Mouse (Mus musculus): ENCODE results near the gene Slit1. TPM values are rescaled to one million over a fixed set of nuclear protein-coding genes. Genes with fewer than 3 reads are reported as not detected.

The Slit1 gene
- polyA plus RNA-seq, 1 experiment, result 0.34 TPM

DNA sequence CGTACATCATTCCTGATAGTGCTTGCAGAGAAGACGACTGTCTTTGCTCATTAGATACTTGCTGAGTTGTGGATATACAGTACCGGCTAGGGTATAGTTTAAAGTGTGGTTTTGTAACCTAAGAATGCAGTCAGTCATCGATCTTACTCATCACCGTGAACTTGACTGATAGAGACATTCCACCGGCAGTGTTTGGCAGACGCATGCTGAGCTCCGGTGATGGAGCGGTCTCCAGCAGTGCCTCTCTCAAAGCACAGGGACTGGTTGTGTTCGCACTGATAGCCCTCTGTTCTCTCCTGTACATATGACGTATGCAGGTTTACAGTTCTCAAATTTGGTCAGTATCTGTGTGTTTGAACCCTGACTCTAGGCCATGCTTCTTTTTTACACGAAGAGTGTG is 151.7 kb downstream of the Slit1 start:
- peaks cover 4% of the 10 kb centered on the region for H3K4me1 ChIP-seq
- TF ChIP-seq GATA1 (IDR thresholded peaks at IDR 0.05; ENCODE audit: borderline replicate concordance, low read length) (no peak), FLI1 (IDR thresholded peaks at IDR 0.05; ENCODE audit: low read length) (no peak)
- peaks cover 25% of the 10 kb centered on the region for H3K36me3 ChIP-seq (replicated peaks; ENCODE audit: low read length)
- H3K9me3 ChIP-seq, result no peaks in the 10 kb centered on the region
- no peaks in the 10 kb centered on the region for H3K27me3 ChIP-seq (replicated peaks)
- no peak overlapping the region for H3K4me3 ChIP-seq (replicated peaks)

DNA sequence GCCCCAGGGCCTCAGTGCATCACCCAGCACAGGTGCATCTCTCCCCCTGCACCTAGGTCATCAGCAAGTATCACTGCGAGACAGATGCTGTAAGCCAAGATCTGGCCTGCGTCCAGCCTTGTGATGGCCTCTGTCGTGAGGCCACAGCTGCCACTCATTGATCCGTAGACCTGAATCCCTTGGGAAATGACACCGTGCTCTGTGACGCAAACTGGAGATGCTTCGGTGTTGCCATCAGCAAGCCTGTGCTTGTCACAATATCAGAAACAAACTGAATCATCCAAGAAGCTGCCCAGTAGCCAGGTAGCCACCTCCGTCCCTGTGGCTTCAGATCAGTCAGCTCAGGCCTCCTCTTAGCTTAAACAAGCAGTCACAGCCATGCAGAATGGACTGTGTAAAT is 153.8 kb downstream of the Slit1 start:
- TF ChIP-seq FLI1 (IDR thresholded peaks at IDR 0.05; ENCODE audit: low read length), result no peak
- TF ChIP-seq GATA1 (IDR thresholded peaks at IDR 0.05; ENCODE audit: borderline replicate concordance, low read length), result no peak
- Histone ChIP-seq H3K9me3 (no peaks in the 10 kb centered on the region), H3K4me1 (no peaks in the 10 kb centered on the region), H3K36me3 (replicated peaks; ENCODE audit: low read length) (peaks cover 43% of the 10 kb centered on the region), H3K4me3 (replicated peaks) (no peak overlapping the region), H3K27me3 (replicated peaks) (no peaks in the 10 kb centered on the region)

DNA sequence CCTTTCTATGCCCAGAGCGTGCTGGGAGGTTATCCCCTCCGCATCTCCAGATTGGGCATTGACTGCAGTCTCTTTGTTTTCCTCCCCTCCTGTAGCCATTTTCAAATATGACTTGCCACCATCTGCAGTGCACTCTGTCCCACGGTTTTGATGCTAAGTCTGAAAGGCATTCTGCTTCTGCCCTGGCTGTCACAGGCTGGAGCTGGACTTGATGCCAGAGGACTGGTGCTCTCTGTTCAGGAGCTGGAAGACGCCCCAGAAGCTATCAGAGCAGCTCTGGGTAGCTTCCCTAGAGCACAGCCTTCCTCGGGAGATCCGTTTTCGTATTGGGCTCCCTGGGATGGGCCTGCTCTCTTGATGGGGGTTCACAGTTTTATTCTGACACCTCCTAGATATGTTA is 154.4 kb downstream of the Slit1 start:
- peaks cover 50% of the 10 kb centered on the region for H3K36me3 ChIP-seq (replicated peaks; ENCODE audit: low read length)
- H3K4me3 ChIP-seq (replicated peaks), result no peak overlapping the region
- TF ChIP-seq FLI1 (IDR thresholded peaks at IDR 0.05; ENCODE audit: low read length) (no peak), GATA1 (IDR thresholded peaks at IDR 0.05; ENCODE audit: borderline replicate concordance, low read length) (no peak)
- H3K4me1 ChIP-seq, result peaks cover 1% of the 10 kb centered on the region; the same call in 1 of the 2 replicates
- H3K27me3 ChIP-seq (replicated peaks), result no peaks in the 10 kb centered on the region
- H3K9me3 ChIP-seq, result no peaks in the 10 kb centered on the region

DNA sequence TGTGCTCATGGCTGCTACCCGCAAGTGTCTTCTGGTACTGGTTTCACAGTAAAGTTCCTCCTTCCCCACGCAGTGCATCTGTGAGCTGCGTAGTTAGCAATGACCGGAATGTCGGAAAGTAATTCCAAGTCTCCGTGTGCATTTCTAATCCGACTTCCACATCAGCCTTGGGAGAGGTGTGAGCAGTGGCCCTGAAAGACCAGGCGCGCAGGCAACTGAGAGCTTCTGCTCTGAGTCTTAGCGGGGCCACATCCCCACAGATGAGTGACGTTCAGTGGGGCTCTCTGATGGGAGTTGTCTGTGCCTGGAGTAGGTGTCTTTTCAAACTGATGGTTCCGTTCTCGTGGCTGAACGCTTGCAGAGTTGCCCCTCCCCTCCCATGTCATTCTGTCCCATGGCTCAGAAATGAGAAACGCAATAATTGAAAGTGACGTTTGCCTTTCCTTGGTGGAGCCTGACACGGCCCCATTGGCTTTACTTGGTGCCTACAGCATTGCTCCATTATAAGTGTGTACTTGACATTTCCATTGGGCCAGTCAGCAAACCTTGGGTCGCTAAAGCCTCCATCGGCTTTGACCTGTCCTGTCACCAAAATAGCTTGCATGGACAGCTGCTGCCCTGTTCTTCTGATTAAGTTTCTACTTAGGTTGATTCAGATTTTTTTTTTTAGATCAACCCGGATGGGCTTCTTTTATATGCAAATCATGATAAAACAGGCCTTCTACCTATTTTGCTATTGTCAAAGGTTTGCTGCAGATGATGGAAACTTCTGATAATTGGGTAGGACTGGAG is 155.8 kb downstream of the Slit1 start:
- H3K4me1 ChIP-seq, result peaks cover 7% of the 10 kb centered on the region; the same call in 1 of the 2 replicates
- H3K9me3 ChIP-seq, result no peaks in the 10 kb centered on the region
- H3K4me3 ChIP-seq (replicated peaks), result no peak overlapping the region
- TF ChIP-seq FLI1 (IDR thresholded peaks at IDR 0.05; ENCODE audit: low read length) (no peak), GATA1 (IDR thresholded peaks at IDR 0.05; ENCODE audit: borderline replicate concordance, low read length) (no peak)
- no peaks in the 10 kb centered on the region for H3K27me3 ChIP-seq (replicated peaks)
- peaks cover 60% of the 10 kb centered on the region for H3K36me3 ChIP-seq (replicated peaks; ENCODE audit: low read length)

DNA sequence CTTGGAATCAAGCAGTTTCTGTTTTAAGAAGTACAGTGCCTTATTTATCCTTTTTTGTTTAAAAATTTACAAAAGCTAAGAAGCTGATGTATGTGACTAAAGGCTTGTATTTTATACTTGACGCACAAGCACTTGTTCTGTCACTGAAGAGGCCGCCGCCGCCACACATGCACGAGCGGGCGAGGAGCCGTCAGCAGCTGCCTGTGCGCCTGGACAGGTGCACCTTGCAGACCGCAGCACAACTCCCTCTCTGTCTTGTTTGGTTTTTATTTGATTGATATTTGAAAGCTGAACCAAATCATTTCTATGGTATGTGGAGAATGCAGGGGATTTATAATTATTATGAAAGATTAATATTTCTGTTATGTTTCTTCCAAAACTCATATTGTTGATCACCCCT is 156.7 kb downstream of the Slit1 start:
- no peak overlapping the region for H3K4me3 ChIP-seq (replicated peaks)
- no peaks in the 10 kb centered on the region for H3K9me3 ChIP-seq
- no peak for TF ChIP-seq GATA1 (IDR thresholded peaks at IDR 0.05; ENCODE audit: borderline replicate concordance, low read length)
- no peak for TF ChIP-seq FLI1 (IDR thresholded peaks at IDR 0.05; ENCODE audit: low read length)
- peaks cover 69% of the 10 kb centered on the region for H3K36me3 ChIP-seq (replicated peaks; ENCODE audit: low read length)
- no peaks in the 10 kb centered on the region for H3K27me3 ChIP-seq (replicated peaks)
- peaks cover 7% of the 10 kb centered on the region; the same call in 1 of the 2 replicates for H3K4me1 ChIP-seq

DNA sequence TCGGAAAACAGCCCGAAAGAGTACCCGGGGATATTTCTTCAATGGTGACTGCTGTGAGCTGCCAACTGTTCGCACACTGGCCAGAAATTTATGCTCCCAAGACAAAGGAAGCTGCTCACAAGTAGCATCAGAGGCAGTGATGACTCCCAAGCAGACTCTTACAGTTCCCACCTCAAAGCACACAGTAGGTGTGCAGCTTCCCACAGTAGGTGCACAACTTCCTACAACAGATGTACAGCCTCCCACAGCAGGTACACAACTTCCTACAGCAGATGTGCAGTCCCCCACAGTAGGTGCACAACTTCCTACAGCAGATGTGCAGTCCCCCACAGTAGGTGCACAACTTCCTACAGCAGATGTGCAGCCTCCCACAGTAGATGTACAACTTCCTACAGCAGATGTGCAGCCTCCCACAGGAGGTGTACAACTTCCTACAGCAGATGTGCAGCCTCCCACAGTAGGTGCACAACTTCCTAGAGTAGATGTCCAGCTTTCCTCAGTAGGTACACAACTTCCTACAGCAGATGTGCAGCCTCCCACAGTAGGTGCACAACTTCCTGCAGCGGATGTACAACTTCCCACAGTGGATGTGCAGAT is 160.4 kb downstream of the Slit1 start:
- H3K27me3 ChIP-seq (replicated peaks), result no peaks in the 10 kb centered on the region
- no peaks in the 10 kb centered on the region for H3K9me3 ChIP-seq
- H3K36me3 ChIP-seq (replicated peaks; ENCODE audit: low read length), result peaks cover 82% of the 10 kb centered on the region
- H3K4me1 ChIP-seq, result peaks cover 7% of the 10 kb centered on the region; the same call in 1 of the 2 replicates
- no peak for TF ChIP-seq GATA1 (IDR thresholded peaks at IDR 0.05; ENCODE audit: borderline replicate concordance, low read length)
- no peak for TF ChIP-seq FLI1 (IDR thresholded peaks at IDR 0.05; ENCODE audit: low read length)
- no peak overlapping the region for H3K4me3 ChIP-seq (replicated peaks)

DNA sequence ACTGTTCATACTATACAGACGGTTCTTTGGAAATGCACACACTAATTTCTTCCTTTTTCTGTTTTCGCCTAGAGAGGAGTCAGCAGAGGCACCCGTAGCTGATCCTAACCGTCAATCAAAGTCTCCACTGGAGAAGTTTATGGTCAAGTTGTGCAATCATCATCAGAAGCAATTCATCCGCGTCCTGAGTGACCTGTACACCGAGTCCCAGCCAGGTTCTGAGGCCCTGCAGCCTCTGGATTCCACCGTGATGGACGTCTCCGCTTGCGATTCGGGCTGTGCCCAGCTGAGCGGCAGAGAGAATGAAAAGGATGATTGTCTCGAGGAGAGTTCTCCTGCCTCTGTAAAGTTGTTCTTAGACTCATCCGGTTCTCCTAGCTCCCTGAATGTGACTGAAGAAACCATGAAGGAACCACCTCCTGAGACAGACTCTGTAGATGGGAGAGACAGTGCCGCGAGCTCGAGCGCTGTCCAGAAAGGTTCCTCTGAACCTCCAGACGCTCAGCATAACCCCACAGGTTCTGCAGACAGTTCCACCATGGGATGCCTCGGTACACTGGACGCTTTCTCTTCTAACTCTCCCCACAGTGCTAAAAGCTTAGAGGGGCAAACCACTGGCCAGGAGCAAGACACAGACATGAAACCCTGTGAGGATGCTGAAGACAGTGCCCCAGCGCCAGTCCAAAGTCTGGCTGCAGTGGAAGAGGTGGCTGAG is 161.6 kb downstream of the Slit1 start, which contains the start of gene Gm340:
TSS of gene Gm340 (plus strand) at position 665 of the 715 bp plus-strand sequence.
- no peak for TF ChIP-seq GATA1 (IDR thresholded peaks at IDR 0.05; ENCODE audit: borderline replicate concordance, low read length)
- TF ChIP-seq FLI1 (IDR thresholded peaks at IDR 0.05; ENCODE audit: low read length), result no peak
- Histone ChIP-seq H3K4me3 (replicated peaks) (no peak within 1 kb of the TSS), H3K4me1 (peaks cover 7% of the 10 kb centered on the region), H3K27me3 (replicated peaks) (no peaks in the 10 kb centered on the region), H3K9me3 (no peaks in the 10 kb centered on the region), H3K36me3 (replicated peaks; ENCODE audit: low read length) (peaks cover 76% of the 10 kb centered on the region)

DNA sequence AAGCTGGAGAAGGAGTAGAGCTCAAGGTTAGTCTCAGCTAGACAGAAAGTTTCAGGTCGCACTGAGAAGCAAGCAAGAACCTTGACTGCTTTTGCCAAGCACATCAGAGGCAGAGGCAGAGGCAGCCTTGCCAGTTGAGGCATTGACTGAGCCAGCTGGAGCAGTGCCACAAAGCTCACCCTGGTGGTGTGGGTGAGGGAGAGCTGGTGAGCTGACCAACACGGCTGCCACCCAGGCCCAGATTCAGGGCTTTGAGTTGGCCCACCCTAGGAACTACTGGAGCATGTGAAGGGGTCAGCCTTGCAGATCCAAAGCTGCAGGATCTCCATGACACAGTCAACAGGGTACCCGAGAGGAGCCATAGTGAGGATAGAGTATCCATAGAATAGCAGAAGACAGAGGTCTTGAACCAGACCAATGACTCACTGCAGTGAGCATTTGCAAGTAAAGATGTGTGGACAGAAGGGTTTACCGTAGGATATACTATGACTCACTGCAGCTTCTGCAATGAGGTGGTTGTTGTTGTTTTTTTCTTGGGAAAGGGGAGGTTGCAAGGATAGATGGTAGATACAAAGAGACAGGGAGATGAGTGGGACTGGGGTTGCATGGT is 164.0 kb downstream of the Slit1 start:
- TF ChIP-seq FLI1 (IDR thresholded peaks at IDR 0.05; ENCODE audit: low read length) (no peak), GATA1 (IDR thresholded peaks at IDR 0.05; ENCODE audit: borderline replicate concordance, low read length) (no peak)
- H3K4me3 ChIP-seq (replicated peaks), result no peak overlapping the region

DNA sequence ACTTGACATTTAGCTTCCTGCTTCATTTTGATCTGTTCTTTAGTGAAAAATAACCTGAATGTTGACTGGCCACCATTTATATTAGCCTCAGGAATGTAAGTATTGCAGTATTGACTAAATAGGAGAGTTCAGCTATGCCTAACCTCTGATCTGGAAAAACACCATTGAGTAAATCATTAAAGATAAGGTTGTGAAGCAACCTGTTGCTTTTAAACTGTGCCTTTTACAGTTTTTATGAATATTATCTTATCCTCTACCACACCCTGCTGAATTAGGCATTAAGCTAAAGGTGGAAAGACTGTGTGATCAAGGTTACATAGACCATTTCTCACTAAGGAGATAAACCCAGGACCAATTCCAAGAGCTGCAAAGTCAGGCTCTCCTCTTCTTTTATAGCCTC is 165.9 kb downstream of the Slit1 start:
- H3K36me3 ChIP-seq (replicated peaks; ENCODE audit: low read length), result peaks cover 49% of the 10 kb centered on the region
- TF ChIP-seq FLI1 (IDR thresholded peaks at IDR 0.05; ENCODE audit: low read length) (no peak), GATA1 (IDR thresholded peaks at IDR 0.05; ENCODE audit: borderline replicate concordance, low read length) (no peak)

More for the DNA sequence above, 164.0 kb downstream of the Slit1 start:
- H3K27me3 ChIP-seq (replicated peaks), result no peaks in the 10 kb centered on the region
- peaks cover 7% of the 10 kb centered on the region for H3K4me1 ChIP-seq
- H3K9me3 ChIP-seq, result no peaks in the 10 kb centered on the region
- H3K36me3 ChIP-seq (replicated peaks; ENCODE audit: low read length), result peaks cover 65% of the 10 kb centered on the region

More for the DNA sequence above, 165.9 kb downstream of the Slit1 start:
- Histone ChIP-seq H3K4me1 (no peaks in the 10 kb centered on the region; the same call in 1 of the 2 replicates), H3K27me3 (replicated peaks) (no peaks in the 10 kb centered on the region), H3K4me3 (replicated peaks) (no peak overlapping the region), H3K9me3 (no peaks in the 10 kb centered on the region)

Data from megakaryocyte, embryonic 14.5 days (primary cell).